Mouse (Mus musculus): ENCODE measurements around the gene Iffo2. TPM values are rescaled to one million over a fixed set of nuclear protein-coding genes. Genes with fewer than 3 reads are reported as not detected.

Iffo2 gene
- polyA plus RNA-seq, 1 experiment from 2014 or later: 4.8 TPM

GRCm38 (mm10) chr4:139653238-139653637 is 122.9 kb downstream of the Iffo2 start, which contains the start of gene Tas1r2:
TSS of gene Tas1r2 (plus strand) at chr4:139653538.
- no peak within 1 kb of the TSS for H3K4me2 ChIP-seq (replicated peaks; ENCODE audit: low read depth, low read length)
- no peak within 1 kb of the TSS for H3K27ac ChIP-seq (ENCODE audit: low read depth, low read length)
- no peaks in the 10 kb centered on the region for H3K36me3 ChIP-seq (ENCODE audit: control insufficient read depth, insufficient read depth, low read length)
- H3K9me3 ChIP-seq (ENCODE audit: control insufficient read depth, low read length): no peaks in the 10 kb centered on the region
- no peaks in the 10 kb centered on the region for H3K4me1 ChIP-seq (replicated peaks; ENCODE audit: control insufficient read depth, insufficient read depth, low read length)
- no peak within 1 kb of the TSS for H3K4me3 ChIP-seq (ENCODE audit: low read depth, low read length)
- ATAC-seq (ENCODE audit: low FRiP score) (no peak), DNase-seq (ENCODE audit: low spot score) (no peak)
- no peak within 1 kb of the TSS for H3K9ac ChIP-seq (ENCODE audit: low read depth, low read length)
- no peaks in the 10 kb centered on the region for H3K27me3 ChIP-seq (ENCODE audit: control insufficient read depth, insufficient read depth, low read length)
- WGBS: 92% methylated on average over 8 of the region's 8 CpGs

GRCm38 (mm10) chr4:139661897-139662296 is 131.5 kb downstream of the Iffo2 start:
- no peak overlapping the region for H3K9ac ChIP-seq (ENCODE audit: low read depth, low read length)
- no peak overlapping the region for H3K4me2 ChIP-seq (replicated peaks; ENCODE audit: low read depth, low read length)
- no peaks in the 10 kb centered on the region for H3K4me1 ChIP-seq (replicated peaks; ENCODE audit: control insufficient read depth, insufficient read depth, low read length)
- no peaks in the 10 kb centered on the region for H3K27me3 ChIP-seq (ENCODE audit: control insufficient read depth, insufficient read depth, low read length)
- DNase-seq (ENCODE audit: low spot score): no peak
- no peaks in the 10 kb centered on the region for H3K9me3 ChIP-seq (ENCODE audit: control insufficient read depth, low read length)
- no peak overlapping the region for H3K4me3 ChIP-seq (ENCODE audit: low read depth, low read length)
- no peak overlapping the region for H3K27ac ChIP-seq (ENCODE audit: low read depth, low read length)
- H3K36me3 ChIP-seq (ENCODE audit: control insufficient read depth, insufficient read depth, low read length): no peaks in the 10 kb centered on the region
- WGBS: 93% methylated on average over 14 of the region's 14 CpGs
- no peak for ATAC-seq (ENCODE audit: low FRiP score)

GRCm38 (mm10) chr4:139667632-139668031 is 137.3 kb downstream of the Iffo2 start:
- WGBS: 54% methylated on average over 6 of the region's 6 CpGs
- DNase-seq (ENCODE audit: low spot score) (no peak), ATAC-seq (ENCODE audit: low FRiP score) (no peak)
- no peak overlapping the region for H3K4me2 ChIP-seq (replicated peaks; ENCODE audit: low read depth, low read length)
- H3K9ac ChIP-seq (ENCODE audit: low read depth, low read length): no peak overlapping the region
- H3K36me3 ChIP-seq (ENCODE audit: control insufficient read depth, insufficient read depth, low read length): no peaks in the 10 kb centered on the region
- no peaks in the 10 kb centered on the region for H3K9me3 ChIP-seq (ENCODE audit: control insufficient read depth, low read length)
- H3K4me3 ChIP-seq (ENCODE audit: low read depth, low read length): no peak overlapping the region
- H3K4me1 ChIP-seq (replicated peaks; ENCODE audit: control insufficient read depth, insufficient read depth, low read length): no peaks in the 10 kb centered on the region
- H3K27ac ChIP-seq (ENCODE audit: low read depth, low read length): no peak overlapping the region
- H3K27me3 ChIP-seq (ENCODE audit: control insufficient read depth, insufficient read depth, low read length): no peaks in the 10 kb centered on the region

- no peak overlapping the region for H3K4me2 ChIP-seq (replicated peaks; ENCODE audit: low read depth, low read length)
- DNase-seq (ENCODE audit: low spot score): peak; percentile 88
- H3K36me3 ChIP-seq (ENCODE audit: control insufficient read depth, insufficient read depth, low read length): no peaks in the 10 kb centered on the region
- ATAC-seq (ENCODE audit: low FRiP score): no peak
- 28% methylated on average over 6 of the region's 6 CpGs for WGBS
- no peak overlapping the region for H3K9ac ChIP-seq (ENCODE audit: low read depth, low read length)
- H3K27me3 ChIP-seq (ENCODE audit: control insufficient read depth, insufficient read depth, low read length): no peaks in the 10 kb centered on the region
- H3K9me3 ChIP-seq (ENCODE audit: control insufficient read depth, low read length): no peaks in the 10 kb centered on the region
- H3K4me1 ChIP-seq (replicated peaks; ENCODE audit: control insufficient read depth, insufficient read depth, low read length): no peaks in the 10 kb centered on the region
- H3K4me3 ChIP-seq (ENCODE audit: low read depth, low read length): no peak overlapping the region
- no peak overlapping the region for H3K27ac ChIP-seq (ENCODE audit: low read depth, low read length)
Observed at GRCm38 (mm10) chr4:139669847-139670246, 139.5 kb downstream of the Iffo2 start.

Other genes with a start within 250 kb of the Iffo2 start
- gene Pqlc2, start 219.8 kb upstream of the Iffo2 start, polyA plus RNA-seq (2014; fragmentation: Nextera tagmentation; extraction: Ambion mirVana): 11.8 and 13.8 TPM in 2 replicates
- gene Akr7a5, start 219.8 kb upstream of the Iffo2 start, polyA plus RNA-seq (2014; fragmentation: Nextera tagmentation; extraction: Ambion mirVana): 64.7 and 74.0 TPM in 2 replicates
- 120 and 123 TPM in 2 replicates for gene Mrto4, start 178.0 kb upstream of the Iffo2 start, polyA plus RNA-seq (2014; fragmentation: Nextera tagmentation; extraction: Ambion mirVana)
- 21.6 and 23.5 TPM in 2 replicates for gene Emc1, start 178.0 kb upstream of the Iffo2 start, polyA plus RNA-seq (2014; fragmentation: Nextera tagmentation; extraction: Ambion mirVana)
- 76.5 and 82.5 TPM in 2 replicates for gene Ubr4, start 177.9 kb upstream of the Iffo2 start, polyA plus RNA-seq (2014; fragmentation: Nextera tagmentation; extraction: Ambion mirVana)
- not detected in 2 replicates for gene Gm21969, start 72.6 kb downstream of the Iffo2 start, polyA plus RNA-seq (2014; fragmentation: Nextera tagmentation; extraction: Ambion mirVana)
- gene Aldh4a1, start 92.3 kb downstream of the Iffo2 start, polyA plus RNA-seq (2014; fragmentation: Nextera tagmentation; extraction: Ambion mirVana): 7.8 and 8.8 TPM in 2 replicates
- gene Tas1r2, start 123.0 kb downstream of the Iffo2 start, polyA plus RNA-seq (2014; fragmentation: Nextera tagmentation; extraction: Ambion mirVana): not detected in 2 replicates

Data from hindbrain, embryonic 11.5 days (tissue).